Mouse (Mus musculus) spleen, adult 2 months (tissue): ENCODE results near the gene Fbxw13.

ENCODE experiments used
- CTCF ChIP-seq: fragments of 200-500 bp; IDR thresholded peaks from 2 replicates; pipeline ENCODE4 v1.5.1; 2011; ENCODE audit warnings: mild to moderate bottlenecking, inconsistent platforms; ENCODE audit not compliant: insufficient read depth, insufficient read length, insufficient replicate concordance; ENCODE audit errors: extremely low read depth
- POLR2A ChIP-seq: fragments of 200-500 bp; IDR thresholded peaks from 2 replicates; pipeline ENCODE4 v1.6.1; 2011; ENCODE audit warnings: low read depth, low read length, inconsistent platforms

DNA sequence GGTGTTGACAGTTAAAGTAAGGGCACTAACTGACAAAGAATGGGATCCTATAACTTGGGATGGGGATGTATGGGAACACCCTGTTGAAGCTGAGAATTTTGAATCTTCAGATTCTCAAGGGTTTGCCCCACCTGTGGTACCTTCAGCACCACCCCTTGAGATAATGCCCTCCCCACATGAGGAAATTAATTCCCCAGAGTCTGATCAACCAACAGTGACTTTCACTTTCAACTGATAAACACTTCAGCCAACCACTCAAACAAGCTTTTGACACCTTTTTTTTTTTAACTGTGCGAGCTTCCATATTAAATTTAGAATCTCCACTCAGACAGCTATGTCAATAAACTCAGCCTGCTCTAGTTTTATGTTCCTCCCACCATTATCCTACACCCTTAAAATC is 3.6 kb upstream of the Fbxw13 start:
- TF ChIP-seq CTCF (no peak), POLR2A (no peak)
